Mouse (Mus musculus): ENCODE results near the gene Kdm4b.

DNA sequence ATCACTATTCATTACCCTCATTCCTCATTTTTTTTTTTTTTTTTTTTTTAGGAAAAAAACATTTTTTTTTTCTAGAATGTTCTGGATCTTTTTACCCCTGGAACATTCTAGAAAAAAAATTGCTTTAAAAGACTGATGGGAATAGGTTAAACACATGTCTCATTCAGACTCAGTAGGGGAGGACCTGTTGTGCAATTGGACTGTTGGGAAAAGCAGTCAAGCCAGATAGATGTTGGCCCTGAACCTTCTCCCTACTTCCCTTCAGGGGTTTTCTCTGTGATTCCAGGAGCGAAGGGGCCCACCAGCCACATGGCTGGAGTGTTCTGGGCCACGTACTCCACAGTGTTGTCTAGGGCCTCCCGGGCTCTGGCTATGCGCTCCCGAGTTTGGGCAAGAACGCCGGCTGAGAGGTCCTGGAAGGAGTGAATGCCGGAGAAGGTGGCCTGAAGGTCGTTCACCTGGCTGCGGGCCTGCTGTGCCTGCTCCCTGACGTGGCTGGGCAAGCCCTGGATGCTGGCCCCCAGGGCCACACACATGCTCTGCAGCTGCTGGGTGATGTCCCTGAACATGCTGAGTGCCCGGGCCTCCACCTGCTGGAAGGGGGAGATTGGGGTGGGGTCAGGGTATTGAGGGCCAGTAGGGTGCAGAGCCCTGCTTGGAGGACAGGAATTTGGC lies 46.2 kb upstream of the Kdm4b start:
- TF ChIP-seq GATA1 (IDR thresholded peaks at IDR 0.05; ENCODE audit: borderline replicate concordance, low read length) (no peak), FLI1 (IDR thresholded peaks at IDR 0.05; ENCODE audit: low read length) (no peak)
